Mouse (Mus musculus): Measurements from ENCODE around the gene Sycp3. TPM values are rescaled to one million over a fixed set of nuclear protein-coding genes. Genes with fewer than 3 reads are reported as not detected.
"Not testable (repeated sequence)": the region's sequence is repeated elsewhere in the genome, so short reads cannot be mapped to it uniquely, and the experiment has no call there.

Sycp3 gene
- total and polyA plus RNA-seq, 3 experiments, result not detected

DNA sequence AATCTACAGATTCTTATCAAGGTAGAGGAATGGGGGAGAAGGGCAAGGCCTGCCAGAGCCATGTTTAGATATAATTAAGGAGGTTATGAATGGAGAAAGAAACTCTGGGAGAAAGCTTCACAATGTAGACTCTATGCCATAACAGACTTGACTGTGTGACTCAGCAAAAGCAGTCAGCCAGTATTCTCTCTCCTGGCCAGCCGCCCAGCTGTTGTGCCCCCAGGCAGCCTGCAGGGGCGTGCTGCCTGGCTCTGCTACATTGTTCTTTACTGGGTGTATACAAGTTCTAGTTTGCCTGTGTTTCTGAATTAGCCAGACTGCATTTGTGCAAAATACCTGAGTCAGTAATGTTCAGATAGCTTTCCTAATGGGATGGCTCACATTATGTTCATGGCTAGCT lies 55.1 kb downstream of the Sycp3 start (continued):
- peak; percentile 89 for TF ChIP-seq GABPA (IDR thresholded peaks at IDR 0.05; ENCODE audit: low read depth, low read length)
- no peak for TF ChIP-seq ZKSCAN1 (IDR thresholded peaks at IDR 0.05; ENCODE audit: low read depth, low read length)
- peak; percentile 21 to 50; a peak in 2 of 4 replicates for TF ChIP-seq EP300 (IDR thresholded peaks at IDR 0.05; ENCODE audit: low read depth in 1 of 2, low read length in 2 of 2)
- TF ChIP-seq MAFK (IDR thresholded peaks at IDR 0.05; ENCODE audit: borderline replicate concordance, low read depth, low read length), result peak; percentile 49; the same call in 1 of the 2 replicates
- no peak; the same call in 1 of the 2 replicates for TF ChIP-seq RAD21 (IDR thresholded peaks at IDR 0.05; ENCODE audit: low read depth, low read length)
- TF ChIP-seq CHD2 (IDR thresholded peaks at IDR 0.05; ENCODE audit: low read length), result no peak
- TF ChIP-seq UBTF (IDR thresholded peaks at IDR 0.05; ENCODE audit: borderline replicate concordance, insufficient read depth, low read depth, low read length), result no peak
- no peak for TF ChIP-seq USF1 (IDR thresholded peaks at IDR 0.05; ENCODE audit: low read depth, low read length)
- no peak for TF ChIP-seq NELFE (IDR thresholded peaks at IDR 0.05; ENCODE audit: low read depth, low read length)

DNA sequence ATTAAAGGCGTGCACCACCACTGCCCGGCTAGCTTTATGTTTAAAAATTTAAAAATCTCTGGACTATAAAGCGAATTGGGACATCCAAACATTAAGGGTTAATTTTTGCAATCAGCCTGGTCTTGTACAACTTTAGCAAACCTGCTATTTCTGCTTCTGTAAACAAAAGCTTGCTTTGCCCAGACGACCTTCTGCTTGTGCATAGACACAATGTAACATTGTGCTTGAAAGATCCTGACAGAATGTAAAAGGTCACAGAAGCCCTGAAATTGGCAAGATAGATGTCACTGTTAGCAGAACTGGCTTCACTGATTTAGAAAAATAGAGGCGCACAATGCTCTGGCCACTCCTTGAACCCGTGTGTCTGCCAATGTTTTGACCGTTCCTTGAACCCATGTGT lies 55.7 kb downstream of the Sycp3 start:
- H3K9ac ChIP-seq (ENCODE audit: control insufficient read depth, low read depth, low read length, poor library complexity, severe bottlenecking); DNase-seq (ENCODE audit: low read depth, low spot score); H3K27ac ChIP-seq (ENCODE audit: control insufficient read depth, low read depth, low read length); H3K4me3 ChIP-seq (ENCODE audit: control insufficient read depth in 1 of 2, insufficient read depth in 1 of 2, low read depth in 2 of 2, low read length in 2 of 2); H3K79me2 ChIP-seq (ENCODE audit: control insufficient read depth, insufficient read depth, low read length, poor library complexity); H3K9me3 ChIP-seq (replicated peaks; ENCODE audit: insufficient read depth, low read length); H3K27me3 ChIP-seq (ENCODE audit: control insufficient read depth in 1 of 2, insufficient read depth in 2 of 2, low read length in 2 of 2): not testable (repeated sequence)
- Histone ChIP-seq H3K4me1 (ENCODE audit: control insufficient read depth in 1 of 2, insufficient read depth in 2 of 2, low read length in 2 of 2) (peaks cover 0 to 11% of the 10 kb centered on the region in 2 experiments; a peak in 3 of 4 replicates), H3K36me3 (ENCODE audit: control insufficient read depth in 1 of 2, insufficient read depth in 2 of 2, low read length in 2 of 2) (peaks cover 0 to 10% of the 10 kb centered on the region in 2 experiments; a peak in 2 of 4 replicates)

DNA sequence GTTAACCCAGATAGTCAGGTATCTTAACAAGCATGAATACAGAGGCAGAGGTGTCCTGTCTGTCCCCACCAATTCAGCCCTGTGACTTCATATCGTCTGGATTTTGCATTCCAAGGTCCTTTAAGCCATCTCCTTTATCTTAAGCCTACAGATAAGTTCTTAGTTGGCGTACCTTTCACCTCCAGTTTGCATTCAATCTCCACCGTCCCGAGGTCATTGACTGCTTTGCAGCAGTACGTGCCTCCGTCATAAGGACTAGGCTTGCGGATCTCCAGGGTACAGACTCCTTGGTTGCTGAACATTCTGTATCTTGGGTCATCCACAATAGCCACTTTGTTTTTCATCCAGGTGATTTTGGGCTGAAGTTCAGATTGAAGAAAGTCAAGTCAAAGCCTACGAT lies 63.4 kb downstream of the Sycp3 start:
- TF ChIP-seq ETS1 (IDR thresholded peaks at IDR 0.05; ENCODE audit: low read depth, low read length), result no peak
- no peak for TF ChIP-seq MXI1 (IDR thresholded peaks at IDR 0.05; ENCODE audit: low read depth, low read length)
- Histone ChIP-seq H3K4me3 (ENCODE audit: control insufficient read depth in 1 of 2, insufficient read depth in 1 of 2, low read depth in 2 of 2, low read length in 2 of 2) (no peak overlapping the region), H3K36me3 (ENCODE audit: control insufficient read depth in 1 of 2, insufficient read depth in 2 of 2, low read length in 2 of 2) (peaks cover 0 to 4% of the 10 kb centered on the region in 2 experiments; a peak in 2 of 4 replicates), H3K27me3 (ENCODE audit: control insufficient read depth in 1 of 2, insufficient read depth in 2 of 2, low read length in 2 of 2) (no peaks in the 10 kb centered on the region; a peak in 1 of 4 replicates), H3K27ac (ENCODE audit: control insufficient read depth, low read depth, low read length) (no peak overlapping the region), H3K9ac (ENCODE audit: control insufficient read depth, low read depth, low read length, poor library complexity, severe bottlenecking) (no peak overlapping the region), H3K79me2 (ENCODE audit: control insufficient read depth, insufficient read depth, low read length, poor library complexity) (no peaks in the 10 kb centered on the region), H3K4me1 (ENCODE audit: control insufficient read depth in 1 of 2, insufficient read depth in 2 of 2, low read length in 2 of 2) (peaks cover 3 to 4% of the 10 kb centered on the region in 2 experiments), H3K9me3 (replicated peaks; ENCODE audit: insufficient read depth, low read length) (no peaks in the 10 kb centered on the region)
- no peak for DNase-seq (ENCODE audit: low read depth, low spot score)

Other genes starting within 250 kb of the Sycp3 start
- gene Dram1, start 80.5 kb upstream of the Sycp3 start, total RNA-seq (2012; rRNA removed), result not detected in 2 replicates
- under 1 TPM in 1 of 2 experiments, not detected in 1; 0.17 TPM for gene Dram1, start 80.5 kb upstream of the Sycp3 start, polyA plus RNA-seq (2012; ENCODE audit: insufficient read depth in 1 of 2, insufficient read length in 2 of 2, low read depth in 1 of 2, low replicate concordance in 2 of 2, missing spikeins in 1 of 2)
- gene Gnptab, start 80.4 kb upstream of the Sycp3 start, total RNA-seq (2012; rRNA removed), result 14.2 and 15.1 TPM in 2 replicates
- gene Gnptab, start 80.4 kb upstream of the Sycp3 start, polyA plus RNA-seq (2012; ENCODE audit: insufficient read depth in 1 of 2, insufficient read length in 2 of 2, low read depth in 1 of 2, low replicate concordance in 2 of 2, missing spikeins in 1 of 2), result 10 to 100 TPM in 1 of 2 experiments, not detected in 1; 24.1 TPM
- 9.6 and 11.6 TPM in 2 replicates for gene Chpt1, start 44.5 kb downstream of the Sycp3 start, total RNA-seq (2012; rRNA removed)
- 10 to 100 TPM in 1 of 2 experiments, not detected in 1; 19.0 TPM for gene Chpt1, start 44.5 kb downstream of the Sycp3 start, polyA plus RNA-seq (2012; ENCODE audit: insufficient read depth in 1 of 2, insufficient read length in 2 of 2, low read depth in 1 of 2, low replicate concordance in 2 of 2, missing spikeins in 1 of 2)
- gene Mybpc1, start 145.6 kb downstream of the Sycp3 start, total RNA-seq (2012; rRNA removed), result not detected in 2 replicates
- gene Mybpc1, start 145.6 kb downstream of the Sycp3 start, polyA plus RNA-seq (2012; ENCODE audit: insufficient read depth in 1 of 2, insufficient read length in 2 of 2, low read depth in 1 of 2, low replicate concordance in 2 of 2, missing spikeins in 1 of 2), result not detected
- gene Spic, start 225.4 kb downstream of the Sycp3 start, total RNA-seq (2012; rRNA removed), result not detected in 2 replicates
- not detected for gene Spic, start 225.4 kb downstream of the Sycp3 start, polyA plus RNA-seq (2012; ENCODE audit: insufficient read depth in 1 of 2, insufficient read length in 2 of 2, low read depth in 1 of 2, low replicate concordance in 2 of 2, missing spikeins in 1 of 2)

Data from MEL (cell line).